Mouse (Mus musculus): ENCODE data around the gene Ankrd13a. TPM values are rescaled to one million over a fixed set of nuclear protein-coding genes. Genes with fewer than 3 reads are reported as not detected.

Gene Ankrd13a
- polyA plus RNA-seq, 1 experiment = 118 TPM

DNA sequence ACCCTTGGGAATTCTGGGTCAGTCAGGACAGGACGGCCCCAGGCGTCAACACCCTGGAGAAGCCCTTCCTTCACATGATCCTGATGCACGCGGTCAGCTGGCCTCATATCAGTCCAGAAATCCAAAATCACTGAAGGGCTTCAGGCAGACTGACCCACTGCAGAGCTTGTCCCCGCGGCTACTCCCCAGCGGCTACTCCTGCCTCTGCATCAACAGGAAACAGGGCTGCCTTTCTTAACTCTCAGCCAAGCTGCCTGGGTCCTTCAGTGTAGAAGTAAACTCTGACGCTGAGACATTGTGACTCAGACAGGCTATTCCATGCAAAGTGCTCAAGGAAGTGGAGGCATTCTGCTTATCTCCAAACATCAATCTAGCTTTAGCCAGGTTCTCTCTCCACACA, 12.5 kb upstream of the Ankrd13a start:
- H3K4me1 ChIP-seq (replicated peaks; ENCODE audit: control insufficient read depth, insufficient read depth, low read length) = no peaks in the 10 kb centered on the region
- H3K27ac ChIP-seq (ENCODE audit: control insufficient read depth, insufficient read depth, low read length) = no peak overlapping the region
- WGBS = 97% methylated on average over 8 of the region's 8 CpGs
- no peak for DNase-seq
- no peak for TF ChIP-seq CTCF (IDR thresholded peaks at IDR 0.05; ENCODE audit: borderline replicate concordance, control insufficient read depth, extremely low read depth, insufficient read depth, low read length, poor library complexity)
- no peak for TF ChIP-seq POLR2A (IDR thresholded peaks at IDR 0.05; ENCODE audit: control insufficient read depth, extremely low read depth, insufficient read depth, low read length, poor library complexity)
- no peak overlapping the region for H3K4me3 ChIP-seq (ENCODE audit: control insufficient read depth, insufficient read depth, low read length)
- H3K27me3 ChIP-seq (ENCODE audit: control insufficient read depth, insufficient read depth, low read length) = no peaks in the 10 kb centered on the region
- peaks cover 87% of the 10 kb centered on the region for H3K36me3 ChIP-seq (ENCODE audit: control insufficient read depth, insufficient read depth, low read length)

DNA sequence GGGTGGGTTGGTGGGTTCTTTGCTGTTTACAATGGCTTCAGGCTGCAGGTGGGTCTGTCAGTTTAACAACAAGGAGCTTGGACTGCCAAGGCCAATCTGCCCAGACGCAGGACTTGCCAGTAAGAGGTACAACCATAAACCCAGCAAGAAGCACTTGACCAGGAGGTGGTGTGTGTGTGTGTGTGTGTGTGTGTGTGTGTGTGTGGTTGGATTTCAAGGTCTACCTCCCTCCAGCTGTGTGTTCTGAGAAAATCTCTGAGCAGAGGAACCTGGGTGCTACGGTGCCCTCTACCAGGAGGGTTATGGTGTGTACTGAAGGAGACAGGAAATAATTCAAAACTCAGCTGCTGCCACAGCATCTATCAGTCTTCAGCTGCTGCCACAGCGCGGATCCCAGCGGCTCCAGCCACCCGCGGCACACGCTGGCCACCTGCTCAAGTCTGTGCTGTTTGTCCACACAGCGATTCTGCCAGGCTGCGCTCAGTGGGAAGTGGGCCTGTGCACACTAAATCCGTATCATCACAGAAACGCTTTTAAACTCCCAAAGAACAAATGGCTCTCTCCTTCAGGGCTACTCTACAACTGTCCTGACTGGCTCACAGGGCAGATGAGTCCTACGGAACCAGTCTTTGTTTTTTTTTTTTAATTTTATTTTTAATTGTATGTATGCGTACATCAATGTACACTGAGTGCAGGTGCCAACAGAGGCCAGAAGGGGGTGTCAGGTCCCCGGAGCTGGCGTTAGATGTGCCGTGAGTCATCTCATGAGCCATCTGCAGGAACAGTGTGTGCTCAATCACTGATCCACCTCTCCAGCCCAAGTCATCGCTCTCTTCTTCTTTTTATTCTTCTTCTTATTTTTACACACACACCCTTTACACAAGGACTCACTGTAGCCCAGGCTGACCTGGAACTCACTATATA, 9.4 kb upstream of the Ankrd13a start:
- Histone ChIP-seq H3K27me3 (ENCODE audit: control insufficient read depth, insufficient read depth, low read length) (no peaks in the 10 kb centered on the region), H3K36me3 (ENCODE audit: control insufficient read depth, insufficient read depth, low read length) (peaks cover 63% of the 10 kb centered on the region), H3K27ac (ENCODE audit: control insufficient read depth, insufficient read depth, low read length) (no peak overlapping the region), H3K4me3 (ENCODE audit: control insufficient read depth, insufficient read depth, low read length) (no peak overlapping the region), H3K4me1 (replicated peaks; ENCODE audit: control insufficient read depth, insufficient read depth, low read length) (peaks cover 7% of the 10 kb centered on the region)
- no peak for TF ChIP-seq CTCF (IDR thresholded peaks at IDR 0.05; ENCODE audit: borderline replicate concordance, control insufficient read depth, extremely low read depth, insufficient read depth, low read length, poor library complexity)
- no peak for TF ChIP-seq POLR2A (IDR thresholded peaks at IDR 0.05; ENCODE audit: control insufficient read depth, extremely low read depth, insufficient read depth, low read length, poor library complexity)
- peak; percentile 30 for DNase-seq
- WGBS = 91% methylated on average over 18 of the region's 18 CpGs

- H3K4me1 ChIP-seq (replicated peaks; ENCODE audit: control insufficient read depth, insufficient read depth, low read length) = peaks cover 12% of the 10 kb centered on the region
- no peak overlapping the region for H3K4me3 ChIP-seq (ENCODE audit: control insufficient read depth, insufficient read depth, low read length)
- WGBS = 96% methylated on average over 8 of the region's 8 CpGs
- TF ChIP-seq POLR2A (IDR thresholded peaks at IDR 0.05; ENCODE audit: control insufficient read depth, extremely low read depth, insufficient read depth, low read length, poor library complexity) (no peak), CTCF (IDR thresholded peaks at IDR 0.05; ENCODE audit: borderline replicate concordance, control insufficient read depth, extremely low read depth, insufficient read depth, low read length, poor library complexity) (no peak)
- peaks cover 47% of the 10 kb centered on the region for H3K36me3 ChIP-seq (ENCODE audit: control insufficient read depth, insufficient read depth, low read length)
- no peaks in the 10 kb centered on the region for H3K27me3 ChIP-seq (ENCODE audit: control insufficient read depth, insufficient read depth, low read length)
- H3K27ac ChIP-seq (ENCODE audit: control insufficient read depth, insufficient read depth, low read length) = no peak overlapping the region
- no peak for DNase-seq
Observed at GRCm38 (mm10) chr5:114766686-114767085, 7.8 kb upstream of the Ankrd13a start.

DNA sequence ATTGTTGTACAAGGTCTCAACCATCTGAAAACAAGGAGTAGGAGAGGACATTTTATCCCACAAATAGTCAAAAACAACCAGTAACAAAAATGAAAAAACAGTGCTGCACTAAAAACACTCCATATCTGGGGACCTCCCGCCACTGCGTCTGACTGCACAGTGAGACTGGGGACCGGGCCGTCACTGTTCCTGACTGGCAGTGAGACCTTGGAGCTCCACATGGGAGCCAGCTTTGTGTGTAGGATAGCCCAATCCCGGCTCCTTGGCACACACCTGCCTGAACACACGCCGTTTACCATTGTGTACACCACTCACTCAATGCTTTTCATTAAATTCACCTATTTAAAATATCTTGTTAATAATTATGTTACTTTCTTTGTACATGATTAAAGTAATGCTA, 7.3 kb upstream of the Ankrd13a start:
- peaks cover 42% of the 10 kb centered on the region for H3K36me3 ChIP-seq (ENCODE audit: control insufficient read depth, insufficient read depth, low read length)
- peaks cover 12% of the 10 kb centered on the region for H3K4me1 ChIP-seq (replicated peaks; ENCODE audit: control insufficient read depth, insufficient read depth, low read length)
- TF ChIP-seq POLR2A (IDR thresholded peaks at IDR 0.05; ENCODE audit: control insufficient read depth, extremely low read depth, insufficient read depth, low read length, poor library complexity) (no peak), CTCF (IDR thresholded peaks at IDR 0.05; ENCODE audit: borderline replicate concordance, control insufficient read depth, extremely low read depth, insufficient read depth, low read length, poor library complexity) (no peak)
- H3K27ac ChIP-seq (ENCODE audit: control insufficient read depth, insufficient read depth, low read length) = no peak overlapping the region
- H3K4me3 ChIP-seq (ENCODE audit: control insufficient read depth, insufficient read depth, low read length) = no peak overlapping the region
- WGBS = 96% methylated on average over 7 of the region's 7 CpGs
- DNase-seq = no peak
- H3K27me3 ChIP-seq (ENCODE audit: control insufficient read depth, insufficient read depth, low read length) = no peaks in the 10 kb centered on the region

DNA sequence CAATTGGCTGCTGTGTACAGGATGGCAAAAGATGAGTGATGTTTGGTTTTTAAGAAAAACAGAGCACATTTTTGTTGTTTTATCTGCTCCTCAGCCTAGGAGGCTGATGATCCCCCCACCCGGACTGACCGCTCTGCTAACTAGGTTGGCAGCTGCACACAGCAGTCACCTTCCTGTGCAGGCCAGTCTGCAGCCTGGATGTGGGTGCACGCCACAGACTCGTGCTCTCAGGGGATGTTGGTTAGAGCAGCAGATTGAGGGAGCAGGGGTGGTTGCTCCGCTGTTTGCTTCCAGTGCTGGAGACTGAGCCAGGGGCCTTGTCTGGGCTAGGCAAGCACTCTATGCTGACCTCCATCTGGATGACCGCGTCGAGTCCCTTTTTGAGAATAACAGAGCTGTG, 4.7 kb upstream of the Ankrd13a start:
- Histone ChIP-seq H3K27me3 (ENCODE audit: control insufficient read depth, insufficient read depth, low read length) (no peaks in the 10 kb centered on the region), H3K4me1 (replicated peaks; ENCODE audit: control insufficient read depth, insufficient read depth, low read length) (peaks cover 12% of the 10 kb centered on the region), H3K27ac (ENCODE audit: control insufficient read depth, insufficient read depth, low read length) (no peak overlapping the region), H3K36me3 (ENCODE audit: control insufficient read depth, insufficient read depth, low read length) (peaks cover 16% of the 10 kb centered on the region), H3K4me3 (ENCODE audit: control insufficient read depth, insufficient read depth, low read length) (no peak overlapping the region)
- 44% methylated on average over 8 of the region's 8 CpGs for WGBS
- peak; percentile 48 for DNase-seq
- TF ChIP-seq POLR2A (IDR thresholded peaks at IDR 0.05; ENCODE audit: control insufficient read depth, extremely low read depth, insufficient read depth, low read length, poor library complexity) (no peak), CTCF (IDR thresholded peaks at IDR 0.05; ENCODE audit: borderline replicate concordance, control insufficient read depth, extremely low read depth, insufficient read depth, low read length, poor library complexity) (no peak)

DNA sequence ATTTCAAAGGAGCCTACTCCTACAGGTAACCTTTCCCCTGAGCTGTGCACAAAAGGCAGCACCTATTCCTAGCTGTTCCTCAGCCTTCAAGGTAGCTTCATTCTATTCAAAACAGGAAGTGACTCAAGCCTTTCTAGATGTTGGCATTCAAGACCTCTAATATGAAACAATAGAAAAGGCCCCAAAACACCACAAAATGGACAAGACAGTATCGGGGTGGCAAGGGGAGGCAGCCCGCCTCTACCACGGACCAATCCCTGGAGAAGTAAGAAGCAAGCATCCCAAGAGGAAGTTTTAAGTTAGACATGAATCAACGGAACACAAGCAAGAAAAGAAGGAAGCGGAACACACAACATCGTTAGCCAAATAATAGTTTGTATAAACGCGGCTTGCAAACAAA, 2.7 kb upstream of the Ankrd13a start:
- Histone ChIP-seq H3K36me3 (ENCODE audit: control insufficient read depth, insufficient read depth, low read length) (0 out of 2 replicates have a peak, but pooled peaks cover under 1% of the 10 kb centered on the region), H3K27ac (ENCODE audit: control insufficient read depth, insufficient read depth, low read length) (peak overlapping the region; percentile 75), H3K27me3 (ENCODE audit: control insufficient read depth, insufficient read depth, low read length) (no peaks in the 10 kb centered on the region), H3K4me3 (ENCODE audit: control insufficient read depth, insufficient read depth, low read length) (peak overlapping the region; percentile 54), H3K4me1 (replicated peaks; ENCODE audit: control insufficient read depth, insufficient read depth, low read length) (peaks cover 22% of the 10 kb centered on the region)
- DNase-seq = peak; percentile 13
- 6% methylated on average over 8 of the region's 8 CpGs for WGBS
- no peak for TF ChIP-seq POLR2A (IDR thresholded peaks at IDR 0.05; ENCODE audit: control insufficient read depth, extremely low read depth, insufficient read depth, low read length, poor library complexity)

Data from thymus, adult 2 months (tissue).